Mouse (Mus musculus) ES-Bruce4 (cell line): ENCODE measurements around the gene Itgax. TPM values are rescaled to one million over a fixed set of nuclear protein-coding genes. Genes with fewer than 3 reads are reported as not detected.

Experiments
- H3K27ac ChIP-seq: 2 replicates; pipeline ENCODE4 v1.5.1; 2012; ENCODE audit warnings: low read length, inconsistent platforms; ENCODE audit not compliant: insufficient read depth
- H3K27me3 ChIP-seq: 2 replicates; pipeline ENCODE4 v1.6.1; 2012; ENCODE audit warnings: mild to moderate bottlenecking, low read length, inconsistent platforms; ENCODE audit not compliant: control insufficient read depth, poor library complexity, insufficient read depth, severe bottlenecking
- H3K36me3 ChIP-seq: 2 replicates; pipeline ENCODE4 v1.6.1; 2012; ENCODE audit warnings: inconsistent platforms, mild to moderate bottlenecking, low read length, moderate library complexity; ENCODE audit not compliant: control insufficient read depth, poor library complexity, insufficient read depth, severe bottlenecking
- H3K4me1 ChIP-seq: one replicate; pipeline ENCODE4 v1.8.1; 2011; ENCODE audit warnings: low read length; ENCODE audit not compliant: control insufficient read depth, insufficient read depth
- H3K4me3 ChIP-seq: 2 replicates; pipeline ENCODE4 v1.5.1; 2011; ENCODE audit warnings: low read depth, mild to moderate bottlenecking, low read length
- H3K9ac ChIP-seq: 2 replicates; pipeline ENCODE4 v1.6.1; 2012; ENCODE audit warnings: low read depth, mild to moderate bottlenecking, inconsistent platforms; ENCODE audit not compliant: poor library complexity, severe bottlenecking
- H3K9me3 ChIP-seq: replicated peaks from 2 replicates; pipeline ENCODE4 v1.6.1; 2012; ENCODE audit warnings: mild to moderate bottlenecking, low read length, inconsistent platforms; ENCODE audit not compliant: control insufficient read depth, poor library complexity, insufficient read depth, severe bottlenecking
- CTCF ChIP-seq: IDR thresholded peaks from one replicate; pipeline ENCODE4 v1.8.1; 2011; ENCODE audit warnings: low read depth, low read length
- EP300 ChIP-seq: IDR thresholded peaks from 2 replicates; pipeline ENCODE4 v1.6.1; 2011; ENCODE audit warnings: low read depth, low read length; ENCODE audit not compliant: insufficient read depth
- POLR2A ChIP-seq: IDR thresholded peaks from one replicate; pipeline ENCODE4 v1.8.1; 2011; ENCODE audit warnings: low read length; ENCODE audit not compliant: insufficient read depth
- polyA plus RNA-seq: library from polyadenylated mRNA; stranded (reverse); fragments of >200 nt; gene quantifications from 2 replicates; pipeline ENCODE4 v1.2.4, GENCODE M21; 2011; ENCODE audit warnings: low read depth; ENCODE audit not compliant: missing spikeins, insufficient read depth, insufficient read length

Itgax gene
- polyA plus RNA-seq, 1 experiment: not detected

- Histone ChIP-seq H3K9ac (no peak overlapping the region), H3K4me1 (no peaks in the 10 kb centered on the region), H3K36me3 (no peaks in the 10 kb centered on the region), H3K27ac (no peak overlapping the region), H3K4me3 (no peak overlapping the region), H3K9me3 (no peaks in the 10 kb centered on the region), H3K27me3 (no peaks in the 10 kb centered on the region)
- TF ChIP-seq POLR2A (no peak), CTCF (no peak), EP300 (no peak)
Measured at GRCm38 (mm10) chr7:128105246-128105645, 24.1 kb upstream of the Itgax start.

DNA sequence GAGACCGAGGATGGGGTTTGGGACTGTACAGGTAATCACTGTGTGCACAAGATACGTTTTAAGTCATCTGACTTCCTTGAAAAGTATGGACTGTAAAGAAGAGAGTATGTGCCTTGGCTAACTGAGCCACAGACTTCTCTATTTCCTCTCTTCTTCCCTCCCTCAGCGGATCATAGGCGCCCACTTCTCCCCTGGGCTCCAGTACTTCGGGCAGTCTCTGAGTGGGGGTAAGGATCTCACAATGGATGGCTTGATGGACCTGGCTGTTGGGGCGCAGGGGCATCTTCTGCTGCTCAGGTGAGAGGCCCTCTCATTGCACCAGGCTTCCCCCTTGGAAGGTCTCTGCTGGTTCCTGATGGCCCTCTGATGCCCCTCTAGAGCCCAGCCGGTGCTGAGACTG lies 21.9 kb upstream of the Itgax start:
- Histone ChIP-seq H3K27ac (no peak overlapping the region), H3K4me3 (no peak overlapping the region), H3K9ac (no peak overlapping the region), H3K36me3 (no peaks in the 10 kb centered on the region), H3K27me3 (no peaks in the 10 kb centered on the region), H3K4me1 (no peaks in the 10 kb centered on the region), H3K9me3 (no peaks in the 10 kb centered on the region)
- TF ChIP-seq EP300: no peak
- TF ChIP-seq POLR2A: no peak
- no peak for TF ChIP-seq CTCF

- no peak overlapping the region for H3K4me3 ChIP-seq
- no peaks in the 10 kb centered on the region for H3K9me3 ChIP-seq
- no peaks in the 10 kb centered on the region for H3K27me3 ChIP-seq
- TF ChIP-seq EP300 (no peak), CTCF (no peak), POLR2A (no peak)
- H3K27ac ChIP-seq: no peak overlapping the region
- H3K4me1 ChIP-seq: no peaks in the 10 kb centered on the region
- H3K9ac ChIP-seq: no peak overlapping the region
- no peaks in the 10 kb centered on the region for H3K36me3 ChIP-seq
Measured at GRCm38 (mm10) chr7:128110314-128110713, 19.0 kb upstream of the Itgax start.

DNA sequence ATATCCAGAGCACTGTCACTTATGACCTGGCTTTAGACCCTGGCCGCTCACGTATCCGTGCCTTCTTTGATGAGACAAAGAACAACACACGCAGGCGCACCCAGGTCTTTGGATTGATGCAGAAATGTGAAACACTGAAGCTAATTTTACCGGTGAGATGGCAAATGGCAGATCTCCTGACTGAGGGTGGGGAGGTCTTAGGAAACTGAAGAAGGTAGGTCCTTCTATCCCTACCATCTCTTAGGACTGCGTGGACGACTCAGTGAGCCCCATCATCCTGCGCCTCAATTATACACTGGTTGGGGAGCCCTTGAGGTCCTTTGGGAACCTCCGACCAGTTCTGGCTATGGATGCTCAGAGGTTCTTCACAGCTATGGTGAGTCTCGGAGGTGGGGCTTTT lies 17.2 kb upstream of the Itgax start:
- Histone ChIP-seq H3K27me3 (no peaks in the 10 kb centered on the region), H3K27ac (no peak overlapping the region)
- no peak for TF ChIP-seq EP300
- TF ChIP-seq POLR2A: no peak
- TF ChIP-seq CTCF: no peak

DNA sequence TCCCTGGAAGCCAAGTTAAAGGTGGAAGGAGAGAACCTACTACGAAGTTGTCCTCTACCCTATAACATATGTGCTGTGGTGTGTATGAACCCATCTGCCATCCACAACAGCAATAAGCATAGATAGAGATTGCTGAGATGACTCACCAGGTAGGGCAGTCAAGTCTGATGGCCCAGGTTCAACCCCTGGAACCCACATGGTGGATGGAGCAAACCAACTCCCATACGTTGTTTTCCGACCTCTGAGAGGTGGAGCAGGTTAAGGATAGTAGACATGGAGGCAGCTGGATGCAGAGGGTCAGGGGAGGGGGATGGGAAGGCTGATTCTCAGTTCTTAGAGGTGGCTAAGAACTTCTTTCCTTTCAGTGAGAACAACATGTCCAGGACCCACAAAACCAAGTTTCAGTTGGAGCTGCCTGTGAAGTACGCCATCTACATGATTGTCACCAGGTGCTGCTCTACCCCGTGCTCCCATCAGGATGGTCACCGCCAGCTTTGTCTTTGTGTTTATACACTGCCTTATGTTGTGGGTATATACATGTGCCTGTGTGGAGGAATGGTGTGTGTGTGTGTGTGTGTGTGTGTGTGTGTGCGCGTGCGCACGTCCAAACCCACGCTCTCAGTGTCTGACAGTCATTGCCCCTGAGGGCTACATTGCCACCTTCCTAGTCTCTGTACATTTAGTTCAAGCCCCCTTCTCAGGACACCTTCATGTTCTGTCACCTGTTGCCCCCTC lies 14.8 kb upstream of the Itgax start:
- H3K9me3 ChIP-seq: no peaks in the 10 kb centered on the region
- H3K4me1 ChIP-seq: no peaks in the 10 kb centered on the region
- no peaks in the 10 kb centered on the region for H3K36me3 ChIP-seq
- H3K27ac ChIP-seq: no peak overlapping the region
- no peak overlapping the region for H3K9ac ChIP-seq
- H3K27me3 ChIP-seq: no peaks in the 10 kb centered on the region
- TF ChIP-seq CTCF: no peak
- TF ChIP-seq EP300: no peak
- no peak for TF ChIP-seq POLR2A
- H3K4me3 ChIP-seq: no peak overlapping the region

More for the DNA sequence above, 17.2 kb upstream of the Itgax start:
- Histone ChIP-seq H3K36me3 (no peaks in the 10 kb centered on the region), H3K9me3 (no peaks in the 10 kb centered on the region), H3K9ac (no peak overlapping the region), H3K4me3 (no peak overlapping the region), H3K4me1 (no peaks in the 10 kb centered on the region)

DNA sequence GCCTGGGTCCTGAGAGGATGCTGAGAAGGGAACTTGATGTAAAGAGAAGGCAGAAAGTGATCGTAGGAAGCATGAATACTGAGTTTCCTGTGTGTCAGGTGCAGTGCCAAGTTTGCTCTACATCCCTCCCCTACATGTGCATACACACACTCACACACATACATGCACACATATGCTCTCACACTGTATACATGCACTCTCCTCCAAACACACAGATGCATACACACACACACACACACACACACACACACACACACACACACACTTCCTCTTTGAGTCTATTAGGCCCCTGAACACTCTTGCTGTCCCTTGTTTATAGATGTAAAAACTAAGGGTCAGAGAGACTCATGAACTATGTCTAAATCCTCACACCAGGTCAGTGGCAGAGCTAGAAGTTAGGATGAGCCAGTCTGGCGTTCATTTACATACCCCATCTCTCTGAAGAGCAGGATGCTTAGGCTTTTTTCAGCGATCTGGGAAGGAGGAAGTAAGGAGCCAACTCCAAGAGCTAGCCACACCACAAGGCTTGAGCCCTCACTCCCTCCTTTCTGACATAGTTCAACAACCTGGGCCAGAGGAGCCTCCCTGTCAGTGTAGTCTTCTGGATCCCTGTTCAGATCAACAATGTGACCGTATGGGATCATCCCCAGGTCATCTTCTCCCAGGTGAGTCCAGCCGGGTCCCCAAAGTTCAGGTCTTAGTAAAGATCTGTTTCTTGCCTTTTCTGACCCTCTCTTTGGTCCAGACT lies 14.0 kb upstream of the Itgax start:
- TF ChIP-seq EP300 (no peak), POLR2A (no peak), CTCF (no peak)
- H3K9me3 ChIP-seq: no peaks in the 10 kb centered on the region

More for the DNA sequence above, 14.0 kb upstream of the Itgax start:
- Histone ChIP-seq H3K27ac (no peak overlapping the region), H3K4me1 (no peaks in the 10 kb centered on the region), H3K9ac (no peak overlapping the region), H3K36me3 (no peaks in the 10 kb centered on the region), H3K4me3 (no peak overlapping the region), H3K27me3 (no peaks in the 10 kb centered on the region)
